Mouse (Mus musculus) thymus, adult 18-20 months (tissue): Measurements from ENCODE around the gene Jag2.

Experiments
- DNase-seq, 2 experiments: peaks; one replicate each; pipeline ENCODE4 v3.0.0; 2022; ENCODE audit warnings: mixed read lengths in 2 of 2

The Jag2 gene

DNA sequence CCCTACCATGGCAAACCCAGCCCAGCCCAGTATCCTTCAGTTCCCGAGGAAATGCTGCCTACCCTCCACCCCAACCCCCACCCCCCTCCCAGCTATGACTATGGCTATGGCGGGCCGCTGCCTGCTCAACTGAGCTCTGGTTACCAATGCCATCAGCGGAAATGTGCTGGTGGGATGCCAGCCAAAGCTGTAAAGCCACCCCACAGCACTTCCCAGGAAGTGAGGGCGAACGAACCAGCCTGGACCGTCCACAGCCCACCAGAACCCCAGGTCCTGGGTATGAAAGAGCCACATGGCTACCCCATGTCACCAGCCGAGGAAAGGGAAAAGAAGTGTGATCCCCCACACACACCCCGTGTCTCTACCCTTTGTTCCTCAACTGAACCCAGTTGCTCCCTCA is 11.1 kb upstream of the Jag2 start:
- no peak for DNase-seq

DNA sequence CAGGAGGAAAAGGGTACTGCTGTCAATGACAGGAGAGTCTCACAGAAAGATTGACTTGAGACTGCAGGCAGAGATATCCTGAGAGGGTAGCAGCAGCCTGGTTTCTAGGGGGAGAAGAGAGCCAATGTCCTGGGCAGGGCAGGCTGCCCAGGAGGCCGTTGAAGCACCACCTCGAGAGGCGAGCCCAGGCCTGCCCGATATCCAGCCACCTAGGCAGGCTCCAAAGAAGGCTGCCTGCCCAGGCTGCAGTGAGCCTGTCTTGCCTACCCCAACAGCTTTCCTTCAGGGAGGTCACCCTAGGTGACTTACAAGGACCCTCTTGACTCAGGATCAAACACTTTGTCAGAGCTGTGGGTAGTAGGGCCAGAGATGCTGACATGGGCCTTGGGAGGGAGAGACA is 10.7 kb upstream of the Jag2 start:
- no peak for DNase-seq

DNA sequence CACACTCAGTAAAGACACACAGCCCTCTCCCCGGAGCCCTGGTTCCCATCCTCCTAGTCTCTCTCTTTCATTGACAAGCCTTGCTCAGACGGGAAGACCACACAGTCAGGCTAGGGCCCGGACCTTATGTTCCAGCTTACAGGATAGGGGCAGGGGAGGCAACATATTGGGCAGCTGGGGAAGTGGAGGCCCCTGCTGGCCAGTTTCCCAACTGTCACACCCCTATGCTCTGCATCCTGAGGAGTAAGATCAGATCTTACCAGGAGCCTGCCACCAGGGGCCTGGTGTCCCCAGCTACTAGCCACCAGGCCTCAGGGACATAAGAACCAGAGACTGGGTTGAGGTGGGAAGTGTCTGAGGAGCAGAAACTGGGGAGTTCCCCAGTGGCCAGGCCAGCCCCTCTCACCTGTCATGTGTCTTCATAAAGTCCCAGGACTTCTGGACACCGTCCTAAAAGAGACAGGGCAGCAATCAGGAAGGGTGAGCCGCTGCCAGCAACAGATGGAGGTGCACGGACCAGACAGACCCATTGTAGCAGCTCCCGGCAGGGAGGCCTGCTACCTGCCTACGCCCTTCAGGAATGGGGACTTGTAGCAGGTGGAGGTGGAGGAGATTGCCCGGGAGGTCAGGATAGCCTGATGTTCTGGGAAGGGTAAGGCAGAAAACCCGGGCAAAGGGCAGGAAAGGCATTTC is 9.4 kb upstream of the Jag2 start:
- no peak for DNase-seq

DNA sequence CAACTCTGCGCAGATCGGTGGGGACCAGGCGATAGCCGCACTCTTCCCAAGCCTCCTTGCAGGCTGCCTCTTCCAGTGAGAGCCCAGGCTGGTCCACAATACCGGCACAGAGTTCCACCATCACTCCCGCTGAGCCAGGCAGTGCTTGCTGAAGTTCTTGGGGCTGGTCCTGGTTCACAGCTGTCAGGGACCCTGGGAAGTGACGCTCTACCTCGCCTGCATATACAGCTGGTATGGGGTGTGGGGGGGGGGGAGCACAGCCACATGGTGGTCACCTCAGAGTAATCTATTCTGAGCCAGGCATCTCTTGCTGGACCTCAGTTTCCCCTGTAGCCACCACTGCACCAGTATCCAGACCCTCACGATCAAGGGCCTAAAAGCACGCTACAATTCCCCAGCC is 8.8 kb upstream of the Jag2 start:
- no peak for DNase-seq

DNA sequence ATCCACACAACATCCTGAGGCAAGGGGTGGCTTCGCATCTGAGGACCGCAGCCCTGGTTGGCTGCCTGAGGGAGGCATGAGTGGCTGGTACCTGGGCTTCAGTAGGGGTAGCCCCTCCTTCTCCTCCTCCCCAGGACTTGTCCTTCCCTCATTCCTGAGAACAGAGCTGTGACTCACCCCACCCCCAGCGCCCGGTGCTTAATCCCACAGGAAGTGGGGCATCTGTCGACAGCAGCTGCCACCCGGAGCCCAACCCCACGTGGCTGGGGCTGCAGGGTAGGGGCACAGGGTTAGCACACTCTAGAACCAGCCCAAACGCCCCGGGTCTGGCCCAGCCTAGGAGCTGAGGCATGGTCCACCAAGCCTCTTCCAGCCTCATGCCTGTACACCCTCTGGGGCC is 8.3 kb upstream of the Jag2 start:
- DNase-seq: no peak

DNA sequence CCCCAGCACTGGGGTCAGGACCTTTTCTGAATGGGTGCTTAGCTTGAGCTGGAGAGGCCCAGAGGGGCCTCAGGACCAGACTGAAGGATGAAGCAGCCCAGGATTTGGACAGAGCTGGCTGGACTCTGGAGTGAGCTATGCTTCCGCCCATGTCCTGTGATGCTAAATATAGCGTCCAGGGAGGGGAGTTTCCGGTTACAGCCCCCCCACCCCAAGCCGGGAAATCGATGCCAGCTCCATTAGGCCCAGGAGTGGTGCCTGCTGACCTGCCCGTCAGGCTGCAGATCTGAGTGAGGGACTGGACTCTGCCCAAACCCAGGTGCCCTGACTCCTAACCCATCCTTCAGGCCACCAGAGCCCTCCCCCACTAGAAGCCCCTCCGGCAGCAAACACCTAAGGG is 3.1 kb upstream of the Jag2 start:
- DNase-seq: no peak

DNA sequence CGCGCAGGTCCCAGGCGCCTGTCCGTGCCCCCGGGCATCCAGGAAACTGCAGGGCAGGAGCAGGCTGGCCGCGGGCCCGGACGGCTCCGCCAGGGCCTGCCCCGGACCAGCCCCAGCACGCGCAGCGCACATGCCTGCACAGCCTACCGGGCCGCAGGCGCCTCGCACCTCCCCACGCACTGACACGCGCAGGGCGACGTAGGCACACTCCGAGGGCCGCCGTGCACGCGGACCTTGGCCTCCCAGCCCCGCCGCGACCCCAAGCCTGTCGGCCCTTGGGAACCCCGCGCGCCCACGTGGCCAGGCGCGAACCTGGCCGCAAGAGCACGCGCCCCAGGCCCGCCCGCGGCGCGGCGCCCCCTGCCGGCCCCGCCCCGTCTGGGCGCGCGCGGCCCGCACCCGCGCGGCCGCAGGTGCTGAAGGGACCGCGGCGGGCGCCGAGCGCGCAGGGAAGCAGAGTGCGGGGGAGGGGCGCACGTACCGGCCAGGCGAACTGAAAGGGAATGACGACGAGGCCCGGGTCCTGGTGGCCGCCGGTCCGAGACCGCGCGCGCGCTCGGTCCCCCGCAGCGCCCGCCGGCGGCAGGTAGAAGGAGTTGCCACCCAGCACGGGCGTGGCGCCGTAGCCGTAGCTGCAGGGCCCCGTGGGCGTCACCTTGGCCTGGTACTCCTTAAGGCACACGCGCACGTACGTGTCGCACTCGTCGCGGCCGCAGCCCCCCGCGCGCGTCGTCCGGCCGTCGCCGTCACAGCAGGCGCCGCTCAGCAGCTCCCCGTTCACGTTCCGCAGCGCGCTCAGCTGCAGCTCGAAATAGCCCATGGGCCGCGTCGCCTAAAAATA is 955 bp downstream of the Jag2 start:
- no peak for DNase-seq

DNA sequence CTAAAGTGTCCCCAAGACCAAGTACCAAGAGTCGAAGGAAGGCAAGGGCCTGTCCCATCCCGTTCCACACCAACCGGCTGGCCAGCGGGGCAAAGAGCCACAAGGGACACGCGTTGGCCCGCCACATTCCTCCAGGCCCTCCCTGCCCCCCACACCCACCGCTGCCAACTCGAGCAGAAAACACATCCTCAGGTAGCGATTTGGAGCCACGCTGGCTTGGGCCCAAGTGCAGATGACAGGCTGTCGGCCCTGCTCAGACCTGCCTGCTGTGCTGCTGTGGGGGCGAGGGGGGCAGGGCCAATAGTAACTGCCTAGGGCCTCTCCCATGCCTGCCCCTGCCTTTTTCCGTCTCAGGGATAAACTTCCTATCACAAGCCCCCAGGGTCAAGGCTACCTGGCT is 2.3 kb downstream of the Jag2 start:
- no peak for DNase-seq

DNA sequence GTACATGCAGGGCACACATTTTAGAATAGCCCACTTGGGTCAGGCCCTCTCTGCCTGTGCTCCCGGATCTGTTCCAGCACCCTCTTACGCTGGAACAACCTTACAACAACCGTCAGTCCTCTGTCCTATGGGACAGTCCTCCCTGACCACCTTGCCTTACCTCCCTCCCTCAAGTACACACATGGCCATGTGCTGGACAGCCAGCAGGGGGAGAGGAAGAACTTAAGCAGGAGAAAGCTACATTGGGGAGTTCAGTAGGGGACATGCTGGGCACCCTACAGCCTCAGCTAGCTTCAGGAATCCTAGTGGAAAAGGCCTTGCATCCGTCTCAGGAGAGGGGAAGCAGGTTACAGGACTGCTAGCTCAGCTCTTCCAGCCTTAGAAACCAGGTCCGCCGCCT is 3.6 kb downstream of the Jag2 start:
- no peak for DNase-seq

DNA sequence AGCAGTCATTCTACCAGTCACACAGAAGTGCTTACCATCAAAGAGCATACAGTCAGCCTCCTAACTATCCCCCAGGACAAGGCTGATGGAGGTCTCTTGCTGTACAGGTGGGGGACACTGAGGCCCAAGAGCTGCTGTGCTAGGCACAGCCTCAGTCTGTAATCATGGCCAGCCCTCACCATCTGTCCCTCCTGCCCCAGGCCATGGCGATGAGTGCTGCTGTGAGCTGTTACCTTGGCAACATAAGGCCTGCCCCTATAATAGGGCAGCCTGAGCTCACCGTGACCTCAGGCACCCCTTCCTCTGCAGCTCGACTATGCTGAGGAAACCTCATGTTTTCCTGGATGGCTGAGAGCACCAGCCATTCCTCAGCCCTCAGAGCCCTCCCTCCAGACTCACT is 7.0 kb downstream of the Jag2 start:
- no peak for DNase-seq

DNA sequence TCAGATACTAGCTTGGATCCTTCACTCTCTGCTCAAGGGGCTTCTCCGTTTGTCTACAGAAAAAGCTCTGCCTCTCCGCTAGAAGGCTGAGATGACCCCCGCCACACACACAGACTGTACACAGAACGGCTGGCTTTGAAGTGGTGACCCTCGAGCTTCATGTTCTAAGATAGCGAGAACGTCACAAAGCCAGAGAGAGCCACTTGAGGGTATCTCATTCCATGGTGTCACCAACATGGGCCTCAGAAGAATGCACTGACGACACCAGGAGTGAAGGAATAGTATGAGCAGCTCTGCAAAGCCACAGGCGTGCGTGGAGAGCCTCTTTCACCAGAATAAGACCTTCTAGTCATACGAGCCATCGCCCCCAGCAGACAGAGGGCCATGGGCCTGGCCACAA is 8.1 kb downstream of the Jag2 start:
- no peak for DNase-seq

DNA sequence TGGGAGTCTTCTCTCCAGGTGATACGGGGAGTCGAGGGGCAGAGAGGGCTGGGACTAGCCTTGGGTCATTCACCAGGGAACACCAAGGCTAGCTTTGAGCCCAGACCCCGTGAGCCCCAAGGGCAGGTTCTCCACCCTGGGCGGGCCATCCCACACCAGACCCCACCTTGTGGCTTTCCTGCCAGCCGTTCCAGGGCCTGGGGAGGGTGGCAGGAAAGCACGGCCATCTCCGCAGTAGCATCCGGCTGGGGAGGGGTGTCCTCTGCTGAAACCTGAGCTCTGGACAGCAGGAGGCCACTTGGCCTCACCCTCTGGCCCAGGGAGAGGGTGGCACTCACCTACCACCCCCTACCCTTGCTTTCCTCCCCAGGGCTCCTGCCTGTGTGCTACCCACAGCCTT is 11.7 kb downstream of the Jag2 start:
- no peak for DNase-seq

DNA sequence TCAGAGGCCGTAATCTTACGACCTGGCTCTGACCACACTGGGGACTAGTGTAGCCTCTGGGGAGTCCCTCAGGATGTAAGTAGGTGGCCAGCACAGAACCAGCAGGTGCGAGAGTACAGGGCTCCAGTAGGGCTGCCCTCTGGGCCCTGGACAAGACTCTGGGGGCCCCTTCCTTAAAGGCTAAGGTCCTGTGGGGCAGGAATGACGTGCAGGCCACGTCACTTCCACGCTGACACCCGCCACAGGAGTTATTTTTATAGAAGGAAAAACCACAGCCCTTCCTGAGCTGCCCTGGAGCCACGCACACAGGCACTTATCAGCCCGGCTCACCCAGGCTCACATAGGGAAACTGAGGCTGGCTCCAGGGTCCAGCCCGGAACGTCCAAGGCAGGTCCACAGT is 12.1 kb downstream of the Jag2 start:
- no peak for DNase-seq

DNA sequence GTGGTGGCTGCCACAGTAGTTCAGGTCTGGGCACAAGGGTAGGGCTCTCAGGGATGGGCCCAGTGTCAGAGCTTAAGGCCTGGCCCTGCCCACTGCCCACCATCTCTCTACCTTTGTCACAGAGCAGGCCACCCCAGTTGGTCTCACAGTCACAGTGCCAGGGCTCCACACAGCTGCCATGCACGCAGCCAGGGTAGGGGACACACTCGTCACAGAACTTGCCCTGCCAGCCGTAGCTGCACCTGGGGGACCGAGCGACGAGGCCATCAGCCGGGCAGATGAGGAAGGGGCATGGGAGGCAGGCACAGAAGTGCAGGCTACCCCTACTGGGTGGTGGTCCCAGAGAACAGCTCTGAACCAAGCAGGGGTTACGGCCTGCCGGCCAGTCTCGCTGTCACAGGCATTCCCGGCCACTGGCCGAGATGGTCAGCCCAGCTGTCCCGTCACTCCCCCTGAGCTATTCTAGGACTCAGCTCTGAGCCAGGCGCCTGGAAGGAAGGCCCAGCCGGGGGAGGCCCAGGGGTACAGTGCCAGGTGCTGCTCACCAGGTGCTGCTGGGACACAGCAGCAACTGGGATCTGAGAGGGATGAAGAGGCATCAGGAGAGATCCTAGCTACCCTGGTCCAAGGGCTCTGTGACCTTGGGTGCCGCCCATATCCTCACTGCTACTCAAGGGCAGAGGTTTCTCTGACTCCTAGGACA is 12.7 kb downstream of the Jag2 start:
- no peak for DNase-seq

DNA sequence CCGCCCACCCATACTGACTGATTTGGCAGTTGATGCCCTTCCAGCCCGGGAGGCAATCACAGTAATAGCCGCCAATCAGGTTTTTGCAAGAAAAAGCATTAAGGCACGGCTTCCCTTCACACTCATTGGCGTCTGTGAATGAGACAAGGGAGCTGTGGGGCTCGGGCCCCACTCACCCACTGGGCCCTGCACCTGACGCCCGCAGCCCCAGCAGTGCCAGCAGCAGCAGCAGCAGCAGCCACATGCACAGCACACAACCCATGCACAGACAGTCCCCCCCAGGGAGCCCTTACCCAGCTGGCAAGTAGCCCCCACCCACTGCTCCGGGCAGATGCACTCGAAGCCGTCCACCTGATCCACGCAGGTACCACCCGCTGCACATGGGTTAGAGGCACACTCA is 14.0 kb downstream of the Jag2 start:
- no peak for DNase-seq

DNA sequence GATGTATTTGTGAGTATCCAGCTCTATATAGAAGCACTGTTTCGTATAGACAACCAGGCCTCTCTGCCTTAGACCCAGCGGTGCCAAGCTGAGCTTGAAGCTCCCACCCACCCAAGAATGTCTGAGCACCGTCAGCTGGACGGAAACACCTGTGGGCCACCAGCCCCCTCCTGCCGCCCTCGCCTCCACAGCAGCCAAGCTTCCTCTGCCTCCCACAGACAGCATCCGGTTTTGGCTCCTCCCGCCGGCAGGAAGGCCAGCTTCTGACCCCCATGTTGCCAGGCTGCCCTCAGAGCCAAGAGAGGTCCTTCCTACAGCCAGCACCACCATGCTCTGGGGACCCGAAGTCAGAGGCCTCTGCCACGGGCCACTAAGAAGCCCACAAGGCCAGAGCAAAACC is 15.0 kb downstream of the Jag2 start:
- DNase-seq: peak; percentile 51 to 61

DNA sequence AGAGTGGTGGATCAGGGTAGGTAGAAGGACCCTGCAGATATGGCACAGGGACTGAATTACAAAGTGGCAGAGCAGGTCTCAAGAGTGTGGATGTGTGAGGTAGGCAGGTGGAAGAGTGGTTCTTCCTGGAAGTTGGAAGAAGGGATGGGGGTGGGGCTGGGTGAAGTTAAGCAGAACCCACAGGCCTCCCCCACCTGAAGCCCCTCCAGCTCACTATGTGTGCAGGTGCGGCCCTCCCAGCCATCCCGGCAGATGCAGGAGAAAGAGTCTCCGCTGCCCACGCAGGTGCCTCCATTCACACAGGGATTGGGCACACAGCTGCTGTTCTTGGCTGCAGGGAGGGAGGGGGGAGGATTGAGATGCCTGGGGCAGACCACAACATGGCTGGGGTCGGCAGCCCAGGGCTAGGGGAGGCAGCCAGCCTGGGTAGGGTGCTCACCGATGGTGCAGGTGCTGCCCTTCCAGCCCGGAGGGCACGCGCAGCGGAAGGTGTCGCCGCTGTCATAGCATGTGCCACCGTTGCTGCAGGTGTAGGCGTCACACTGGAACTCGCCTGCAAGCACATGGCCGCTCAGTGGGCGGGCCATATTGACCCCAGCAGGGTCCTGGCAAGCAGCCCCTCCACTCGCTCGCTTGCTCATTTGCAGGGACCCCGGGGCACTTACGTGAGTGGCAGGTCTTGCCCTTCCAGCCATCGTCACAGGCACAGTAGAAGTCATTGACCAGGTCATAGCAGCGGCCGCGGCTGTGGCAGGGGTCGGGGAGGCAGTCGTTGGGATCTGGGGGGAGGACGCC is 16.4 kb downstream of the Jag2 start:
- DNase-seq: no peak

DNA sequence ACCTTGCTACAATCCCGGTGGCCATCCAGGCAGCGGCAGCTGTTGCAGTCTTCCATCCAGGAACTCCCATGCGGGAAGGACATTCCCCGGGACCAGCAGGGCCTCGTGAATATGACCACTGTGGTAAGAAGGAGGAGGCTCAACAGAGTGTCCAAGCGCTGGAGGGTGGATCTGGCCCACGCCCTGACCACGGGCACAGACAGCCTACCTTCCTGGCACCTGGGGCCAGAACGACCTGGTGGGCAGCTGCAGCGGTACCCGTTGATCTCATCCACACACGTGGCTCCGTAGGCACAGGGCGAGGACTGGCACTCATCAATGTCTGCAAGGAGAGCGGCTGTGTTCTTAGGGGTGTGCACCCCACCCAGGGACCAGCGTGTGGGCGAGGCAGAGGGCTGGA is 17.9 kb downstream of the Jag2 start:
- no peak for DNase-seq

DNA sequence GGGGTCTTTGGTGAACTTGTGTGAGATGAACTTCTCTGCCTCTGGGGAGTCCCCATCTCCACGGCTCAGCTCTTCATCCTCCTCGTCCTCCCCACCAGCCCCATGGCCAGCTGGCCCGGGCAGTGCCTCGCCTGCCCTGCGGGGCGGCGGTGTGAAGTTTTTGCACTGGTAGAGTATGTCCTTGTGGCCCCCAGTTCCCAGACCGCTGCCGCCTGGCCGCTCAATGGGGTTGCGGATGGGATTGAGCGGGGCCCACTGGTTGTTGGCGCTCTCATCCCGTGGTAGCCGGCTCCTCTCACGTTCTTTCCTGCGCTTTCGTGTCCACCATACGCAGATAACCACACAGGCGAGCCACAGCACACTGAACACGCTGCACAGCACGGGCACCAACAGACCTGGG is 20.6 kb downstream of the Jag2 start:
- no peak for DNase-seq

DNA sequence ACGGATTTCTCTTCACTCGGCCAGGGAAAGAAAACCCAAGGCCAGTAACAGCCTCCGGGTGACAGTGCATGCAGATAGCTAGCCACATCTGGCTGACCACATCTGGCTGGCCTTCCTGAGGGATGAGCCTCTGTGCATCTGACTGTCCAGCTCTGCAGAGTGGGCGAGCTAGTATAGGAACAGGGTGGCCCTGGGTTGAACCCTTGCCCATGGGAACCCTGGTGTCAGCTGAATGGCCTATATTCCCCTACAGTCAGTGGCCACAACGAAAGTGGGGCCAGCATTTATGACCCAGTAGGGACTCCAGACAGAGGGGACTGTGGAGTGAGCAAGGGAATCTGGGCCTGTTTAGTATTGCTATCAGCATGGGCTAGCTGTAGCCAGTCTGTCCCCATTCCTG is 24.6 kb downstream of the Jag2 start:
- DNase-seq: no peak

DNA sequence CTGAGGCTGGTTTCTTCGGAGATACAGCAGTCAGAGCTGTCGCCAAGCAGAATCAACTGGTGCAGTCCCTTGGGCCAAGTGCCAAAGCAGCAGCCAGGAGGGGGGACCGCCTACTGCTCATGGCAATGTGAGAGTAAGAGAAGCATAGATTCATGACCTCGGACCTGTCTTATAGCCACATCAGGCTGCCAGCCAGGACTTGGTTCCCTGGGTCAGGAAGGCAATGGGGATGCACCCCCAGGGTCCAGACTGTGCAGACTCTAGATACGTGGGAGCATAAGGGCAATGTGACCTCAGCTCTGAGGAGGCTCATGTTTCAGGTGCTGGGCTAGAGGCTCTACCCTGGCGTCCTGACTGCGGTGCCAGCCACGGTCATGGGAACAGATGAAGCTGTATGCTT is 25.6 kb downstream of the Jag2 start:
- no peak for DNase-seq

DNA sequence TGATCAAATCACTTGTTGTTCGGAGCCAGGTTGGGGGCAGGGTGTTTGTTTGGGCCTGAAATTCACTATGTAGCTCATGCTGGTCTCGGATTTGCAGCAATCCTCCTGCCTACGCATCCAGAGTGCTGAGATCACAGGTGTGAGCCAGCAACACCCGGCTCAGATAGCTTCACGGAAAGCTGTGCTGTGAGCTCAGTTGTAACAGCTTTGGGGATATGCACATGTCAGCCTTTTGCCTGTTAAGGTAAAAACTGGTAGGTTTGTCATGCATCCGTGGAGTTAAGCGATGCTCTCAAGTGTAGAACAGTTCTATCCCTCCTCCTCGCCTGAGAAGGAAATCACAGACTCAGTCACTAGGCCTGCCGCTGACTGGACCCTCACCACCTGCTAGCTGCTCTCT is 28.9 kb downstream of the Jag2 start:
- DNase-seq: no peak

DNA sequence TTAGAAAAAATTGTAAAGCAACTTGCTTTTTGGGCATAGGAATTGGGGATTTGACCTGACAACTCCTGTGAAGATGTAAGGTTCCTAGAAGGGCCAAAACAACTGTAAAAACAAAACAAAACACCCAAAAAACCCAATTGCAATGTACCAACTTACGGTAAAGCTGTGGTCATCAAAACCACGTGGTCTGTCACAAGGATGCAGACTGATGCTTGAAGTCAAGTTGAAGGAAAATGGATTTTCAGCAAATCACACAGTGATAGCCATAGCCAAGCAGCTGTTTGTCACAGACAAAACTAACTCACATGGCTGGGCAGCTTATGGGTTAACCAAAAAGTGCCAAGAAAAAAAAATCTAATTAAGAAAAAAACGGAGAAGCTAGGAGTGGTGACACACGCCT is 30.6 kb downstream of the Jag2 start:
- DNase-seq: no peak
